Mouse (Mus musculus): Measurements from ENCODE around the gene Zscan4-ps1.
"Not testable (repeated sequence)": the region's sequence is repeated elsewhere in the genome, so short reads cannot be mapped to it uniquely, and the experiment has no call there.

Gene Zscan4-ps1

DNA sequence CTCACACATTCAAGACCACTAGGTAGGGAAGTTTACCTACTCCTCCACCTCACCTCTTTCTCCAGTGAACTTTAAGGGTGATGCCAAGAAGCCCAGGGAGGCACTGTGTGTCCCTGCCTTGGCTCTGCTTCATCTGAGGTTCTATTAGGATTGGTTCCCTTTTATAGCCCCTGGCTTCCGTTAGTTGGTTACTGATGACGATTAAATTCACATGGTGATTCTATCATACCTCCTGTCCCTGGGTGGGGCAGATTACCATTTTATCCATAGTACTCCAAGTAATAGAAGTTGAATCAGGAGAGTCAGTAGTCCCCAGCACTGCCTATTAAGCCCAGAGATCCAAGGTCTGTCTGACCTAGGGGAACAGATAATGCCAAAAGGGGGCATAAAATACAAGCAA lies at the start of gene Zscan4-ps1:
Zscan4-ps1 (minus strand) TSS at position 101 of the 400 bp plus-strand sequence.
- DNase-seq (ENCODE audit: low spot score in 2 of 2): not testable (repeated sequence)
